In the genomic region with DNA sequence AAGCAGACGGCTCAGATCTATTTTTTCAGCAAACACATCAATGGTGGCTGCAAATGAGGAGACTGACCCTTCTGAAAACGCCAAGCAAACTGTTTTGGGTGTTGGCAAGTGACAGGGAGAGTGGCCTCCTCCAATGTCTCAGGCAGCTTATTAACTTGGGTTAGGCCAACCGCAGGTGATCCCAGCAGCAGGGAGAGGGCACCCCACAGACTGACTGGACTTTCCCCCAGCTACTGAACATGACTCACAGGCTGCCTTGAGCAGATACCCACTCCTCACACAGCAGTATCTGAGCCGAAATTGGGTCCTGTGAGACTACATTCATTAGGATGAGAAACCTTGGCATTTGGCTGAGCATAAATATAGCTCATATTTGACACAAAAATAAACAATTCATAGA, we compare ENCODE assay signal across 25 mouse cellular contexts. TPM values are rescaled to one million over a fixed set of nuclear protein-coding genes. Genes with fewer than 3 reads are reported as not detected.
A peak's percentile ranks its signal among the peaks of the same experiment; 100 is the strongest.
DNase-seq lines count a peak whose midpoint lies in the region; ATAC-seq and TF ChIP-seq lines count a peak whose summit lies in the region.
"Had no signal": no experiment of that assay in that cellular context is flagged by ENCODE, and none has a peak within 500 bp of the region (broad histone marks: within the 10 kb centered on the region; RNA-seq: fewer than 3 reads in every experiment).

No protein-coding gene starts in this region.

- in situ Hi-C loops in CH12.LX (cut with MboI; ENCODE audit: low pct_ligation_motif_present, low pct_unique_long_range_greater_than_20kb, low sequenced_read_pairs), result no loop called here

- TF ChIP-seq EP300 in CH12.LX (IDR thresholded peaks at IDR 0.05; ENCODE audit: low read length), result no peak

- TF ChIP-seq POLR2A in CH12.LX (IDR thresholded peaks at IDR 0.05; ENCODE audit: low read depth, low read length), result no peak

- no peak overlapping the region for H3K9ac ChIP-seq in intestine, embryonic 15.5 days
- H3K9ac ChIP-seq in intestine, postnatal 0 days (ENCODE audit: low read depth, low read length), result no peak overlapping the region
- H3K9ac ChIP-seq in CH12.LX (ENCODE audit: insufficient read depth, low read depth), result no peak overlapping the region
- H3K9ac ChIP-seq in liver, embryonic 15.5 days, result no peak overlapping the region
- H3K9ac ChIP-seq: embryonic facial prominence, embryonic 15.5 days had no signal

- peaks cover 2% of the 10 kb centered on the region; the same call in 1 of the 2 replicates for H3K4me1 ChIP-seq in intestine, embryonic 15.5 days (replicated peaks)
- H3K4me1 ChIP-seq in intestine, postnatal 0 days (replicated peaks; ENCODE audit: control insufficient read depth, insufficient read depth, low read length), result no peaks in the 10 kb centered on the region
- peaks cover 7 to 42% of the 10 kb centered on the region in 2 experiments for H3K4me1 ChIP-seq in CH12.LX (ENCODE audit: control insufficient read depth in 1 of 2, insufficient read depth in 2 of 2)
- peaks cover 55% of the 10 kb centered on the region for H3K4me1 ChIP-seq in liver, embryonic 15.5 days (replicated peaks)
- H3K4me1 ChIP-seq: forebrain, embryonic 10.5 days had no signal

- H3K27ac ChIP-seq in intestine, embryonic 15.5 days, result no peak overlapping the region
- H3K27ac ChIP-seq in intestine, postnatal 0 days (ENCODE audit: low read depth, low read length), result no peak overlapping the region
- H3K27ac ChIP-seq in CH12.LX (ENCODE audit: insufficient read depth, low read depth), result no peak overlapping the region
- H3K27ac ChIP-seq in liver, embryonic 15.5 days (replicated peaks), result 0 out of 2 replicates have a peak overlapping the region, but pooled peaks have one; percentile 33
- H3K27ac ChIP-seq: embryonic facial prominence, embryonic 15.5 days; forebrain, embryonic 10.5 days; gastrocnemius, adult 2 months had no signal

- 72% methylated on average over 4 of the region's 4 CpGs for WGBS in intestine, embryonic 15.5 days
- 51% methylated on average over 4 of the region's 4 CpGs for WGBS in intestine, postnatal 0 days
- WGBS in liver, embryonic 15.5 days (ENCODE audit: insufficient replicate concordance), result 73% methylated on average over 4 of the region's 4 CpGs

- peak; percentile 63 for DNase-seq in kidney, adult 9 months
- no peak for DNase-seq in kidney, postnatal 4 days
- no peak for DNase-seq in CH12.LX (ENCODE audit: extremely low read depth)
- DNase-seq in retina, embryonic 14.5 days (ENCODE audit: low spot score), result no peak
- DNase-seq: adrenal gland, postnatal 10 days; B cell, adult 2 months; cerebellum, adult 11 months; cerebellum, adult 8-10 months; cerebellum, postnatal 14 days; embryo, embryonic 11 days; gastrocnemius, adult 2 months; gastrocnemius, postnatal 25 days; heart, adult 11 months; heart, postnatal 10 days; heart, postnatal 4 days had no signal

- no peaks in the 10 kb centered on the region for H3K79me2 ChIP-seq in CH12.LX (replicated peaks; ENCODE audit: control insufficient read depth, extremely low read depth, insufficient read depth, poor library complexity, severe bottlenecking)

- H3K4me2 ChIP-seq in intestine, embryonic 15.5 days (replicated peaks), result no peak overlapping the region
- H3K4me2 ChIP-seq in intestine, postnatal 0 days (replicated peaks; ENCODE audit: low read depth), result no peak overlapping the region
- no peak overlapping the region for H3K4me2 ChIP-seq in CH12.LX (ENCODE audit: insufficient read depth, low read depth, poor library complexity, severe bottlenecking)
- no peak overlapping the region for H3K4me2 ChIP-seq in liver, embryonic 15.5 days
- H3K4me2 ChIP-seq: embryonic facial prominence, embryonic 15.5 days had no signal

- no peak overlapping the region for H3K4me3 ChIP-seq in intestine, embryonic 15.5 days (replicated peaks)
- H3K4me3 ChIP-seq in intestine, postnatal 0 days (ENCODE audit: low read depth, low read length), result no peak overlapping the region
- H3K4me3 ChIP-seq in CH12.LX (replicated peaks in 1 of 3; ENCODE audit: low read depth in 2 of 3, low read length in 2 of 3, poor library complexity in 1 of 3), result no peak overlapping the region
- no peak overlapping the region for H3K4me3 ChIP-seq in liver, embryonic 15.5 days (replicated peaks)
- H3K4me3 ChIP-seq: embryonic facial prominence, embryonic 15.5 days; erythroblast, embryonic 14.5 days; forebrain, embryonic 10.5 days; gastrocnemius, adult 2 months had no signal

- H3K27me3 ChIP-seq in intestine, embryonic 15.5 days (replicated peaks), result no peaks in the 10 kb centered on the region
- H3K27me3 ChIP-seq in intestine, postnatal 0 days (replicated peaks; ENCODE audit: control insufficient read depth, insufficient read depth, low read length), result no peaks in the 10 kb centered on the region
- no peaks in the 10 kb centered on the region for H3K27me3 ChIP-seq in CH12.LX (replicated peaks)
- H3K27me3 ChIP-seq in liver, embryonic 15.5 days, result no peaks in the 10 kb centered on the region
- H3K27me3 ChIP-seq: embryonic facial prominence, embryonic 15.5 days had no signal

- peak; percentile 61; the same call in 1 of the 2 replicates for ATAC-seq in intestine, embryonic 15.5 days
- ATAC-seq in intestine, postnatal 0 days, result no peak
- ATAC-seq in liver, embryonic 15.5 days (ENCODE audit: insufficient read depth), result no peak
- ATAC-seq: CD4-positive, CD25-positive, alpha-beta regulatory T cell, adult 4 months; forebrain, embryonic 14.5 days had no signal

- TF ChIP-seq RAD21 in CH12.LX (IDR thresholded peaks at IDR 0.05; ENCODE audit: low read depth, low read length), result no peak

- H3K9me3 ChIP-seq in intestine, embryonic 15.5 days, result no peaks in the 10 kb centered on the region
- H3K9me3 ChIP-seq in intestine, postnatal 0 days (ENCODE audit: control insufficient read depth), result no peaks in the 10 kb centered on the region
- H3K9me3 ChIP-seq in CH12.LX (replicated peaks; ENCODE audit: low read length), result no peaks in the 10 kb centered on the region
- no peaks in the 10 kb centered on the region for H3K9me3 ChIP-seq in liver, embryonic 15.5 days (replicated peaks)
- H3K9me3 ChIP-seq: embryonic facial prominence, embryonic 15.5 days; forebrain, embryonic 10.5 days had no signal

- peaks cover 10% of the 10 kb centered on the region; the same call in 1 of the 2 replicates for H3K36me3 ChIP-seq in intestine, embryonic 15.5 days
- peaks cover 53% of the 10 kb centered on the region for H3K36me3 ChIP-seq in intestine, postnatal 0 days (ENCODE audit: control insufficient read depth, insufficient read depth)
- H3K36me3 ChIP-seq in CH12.LX (replicated peaks in 1 of 2; ENCODE audit: control insufficient read depth in 1 of 2, insufficient read depth in 1 of 2, low read length in 1 of 2), result peaks cover 25 to 50% of the 10 kb centered on the region in 2 experiments
- peaks cover 51% of the 10 kb centered on the region for H3K36me3 ChIP-seq in liver, embryonic 15.5 days (replicated peaks)

- dilution Hi-C loops in CH12.LX (cut with MboI; ENCODE audit: extremely low pct_ligation_motif_present, extremely low pct_unique_long_range_greater_than_20kb, low sequenced_read_pairs), result no loop called here

- no peak for TF ChIP-seq CTCF in intestine, postnatal 0 days (IDR thresholded peaks at IDR 0.05; ENCODE audit: low read depth)
- TF ChIP-seq CTCF in CH12.LX (conservative IDR thresholded peaks at IDR 0.05 in 1 of 2, IDR thresholded peaks at IDR 0.05 in 1 of 2; ENCODE audit: low read depth in 2 of 2, low read length in 2 of 2), result no peak

TF ChIP-seq in CH12.LX, 34 proteins besides CTCF, POLR2A, EP300 and RAD21:
- TF ChIP-seq JUN (IDR thresholded peaks at IDR 0.05; ENCODE audit: insufficient read depth, low read depth, low read length) (no peak), USF2 (conservative IDR thresholded peaks at IDR 0.05; ENCODE audit: low read depth, low read length) (no peak), MAX (IDR thresholded peaks at IDR 0.05; ENCODE audit: low read length) (no peak), BHLHE40 (IDR thresholded peaks at IDR 0.05; ENCODE audit: low read depth, low read length) (peak; percentile 14; the same call in 1 of the 2 replicates)

RNA-seq across cellular contexts. Expression of a gene that starts 14.5 kb away (rescaled TPM):
- polyA plus RNA-seq in intestine, embryonic 15.5 days (2015; fragmentation: Nextera tagmentation; extraction: Ambion mirVana), result 36.7 and 41.9 TPM in 2 replicates
- polyA plus RNA-seq in intestine, postnatal 0 days (2015; fragmentation: Nextera tagmentation; extraction: Ambion mirVana), result 106 and 109 TPM in 2 replicates
- not detected in 2 replicates for total RNA-seq in CH12.LX (2012; rRNA removed)
- not detected in 2 replicates for total RNA-seq in CH12.LX (2014; rRNA removed)
- not detected in 2 replicates for polyA plus RNA-seq in CH12.LX (2012; ENCODE audit: insufficient read length, low read depth)
- polyA plus RNA-seq in liver, embryonic 15.5 days (2015; fragmentation: Nextera tagmentation; extraction: Ambion mirVana), result 20.5 and 26.2 TPM in 2 replicates
- total RNA-seq: common myeloid progenitor, adult 5-6 weeks; gastrocnemius, adult 2 months had no signal
- polyA plus RNA-seq: CD4-positive, CD25-positive, alpha-beta regulatory T cell, adult 4 months; embryonic facial prominence, embryonic 11.5 days; forebrain, embryonic 10.5 days; forebrain, embryonic 14.5 days had no signal

RNA-seq across cellular contexts. Expression of a gene that starts 29.8 kb away (rescaled TPM):
- polyA plus RNA-seq in intestine, embryonic 15.5 days (2015; fragmentation: Nextera tagmentation; extraction: Ambion mirVana), result 4.2 and 4.4 TPM in 2 replicates
- 3.3 and 3.9 TPM in 2 replicates for polyA plus RNA-seq in intestine, postnatal 0 days (2015; fragmentation: Nextera tagmentation; extraction: Ambion mirVana)
- 3.9 and 5.9 TPM in 2 replicates for total RNA-seq in CH12.LX (2012; rRNA removed)
- 3.1 and 3.8 TPM in 2 replicates for total RNA-seq in CH12.LX (2014; rRNA removed)
- 6.7 and 7.4 TPM in 2 replicates for polyA plus RNA-seq in CH12.LX (2012; ENCODE audit: insufficient read length, low read depth)
- polyA plus RNA-seq in liver, embryonic 15.5 days (2015; fragmentation: Nextera tagmentation; extraction: Ambion mirVana), result 2.0 and 2.2 TPM in 2 replicates

RNA-seq across cellular contexts. Expression of a gene that starts 32.5 kb away (rescaled TPM):
- 21.8 and 22.2 TPM in 2 replicates for polyA plus RNA-seq in intestine, embryonic 15.5 days (2015; fragmentation: Nextera tagmentation; extraction: Ambion mirVana)
- 13.4 and 15.7 TPM in 2 replicates for polyA plus RNA-seq in intestine, postnatal 0 days (2015; fragmentation: Nextera tagmentation; extraction: Ambion mirVana)
- 11.3 and 15.3 TPM in 2 replicates for total RNA-seq in CH12.LX (2012; rRNA removed)
- total RNA-seq in CH12.LX (2014; rRNA removed), result 3.7 and 5.2 TPM in 2 replicates
- polyA plus RNA-seq in CH12.LX (2012; ENCODE audit: insufficient read length, low read depth), result 14.5 and 15.1 TPM in 2 replicates
- polyA plus RNA-seq in liver, embryonic 15.5 days (2015; fragmentation: Nextera tagmentation; extraction: Ambion mirVana), result 9.7 and 9.9 TPM in 2 replicates

RNA-seq across cellular contexts. Expression of a gene that starts 37.7 kb away (rescaled TPM):
- polyA plus RNA-seq in intestine, embryonic 15.5 days (2015; fragmentation: Nextera tagmentation; extraction: Ambion mirVana), result 23.3 and 24.4 TPM in 2 replicates
- 15.9 and 16.7 TPM in 2 replicates for polyA plus RNA-seq in intestine, postnatal 0 days (2015; fragmentation: Nextera tagmentation; extraction: Ambion mirVana)
- 19.9 and 24.7 TPM in 2 replicates for total RNA-seq in CH12.LX (2012; rRNA removed)
- total RNA-seq in CH12.LX (2014; rRNA removed), result 18.0 and 18.4 TPM in 2 replicates
- polyA plus RNA-seq in CH12.LX (2012; ENCODE audit: insufficient read length, low read depth), result 36.2 and 37.3 TPM in 2 replicates
- polyA plus RNA-seq in liver, embryonic 15.5 days (2015; fragmentation: Nextera tagmentation; extraction: Ambion mirVana), result 14.8 and 17.2 TPM in 2 replicates

Comparison
In these comparisons a context has a peak if more than half of its experiments do, and no peak if none do; other contexts are left out.
1. RNA of a gene that starts 14.5 kb away (polyA plus RNA-seq): 106 to 109 TPM in intestine, postnatal 0 days, 36.7 to 41.9 TPM in intestine, embryonic 15.5 days and 20.5 to 26.2 TPM in liver, embryonic 15.5 days; not detected in CH12.LX; every median in the first group is over 10 times any median in the second.